Mouse (Mus musculus) limb, embryonic 13.5 days (tissue): ENCODE data around the gene Fndc3b. TPM values are rescaled to one million over a fixed set of nuclear protein-coding genes. Genes with fewer than 3 reads are reported as not detected.

ENCODE experiments used
- ATAC-seq: fragments of 200-750 bp; cut with Nextera tagmentation; 2 replicates; pipeline ENCODE4 v1.8.0; 2017; ENCODE audit warnings: low read depth, moderate number of reproducible peaks, moderate TSS enrichment; ENCODE audit not compliant: low FRiP score
- H3K27ac ChIP-seq: fragments of 300-500 bp; sonication (generic); 2 replicates; pipeline ENCODE4 v1.5.1; 2015; ENCODE audit warnings: inconsistent platforms, mild to moderate bottlenecking, moderate library complexity
- H3K27me3 ChIP-seq: fragments of 300-500 bp; sonication (generic); 2 replicates; pipeline ENCODE4 v1.6.1; 2015; ENCODE audit warnings: mild to moderate bottlenecking, inconsistent platforms
- H3K36me3 ChIP-seq: fragments of 300-500 bp; sonication (generic); 2 replicates; pipeline ENCODE4 v1.6.1; 2015; ENCODE audit warnings: inconsistent platforms, mild to moderate bottlenecking, moderate library complexity
- H3K4me1 ChIP-seq: fragments of 300-500 bp; sonication (generic); 2 replicates; pipeline ENCODE4 v1.6.1; 2015; ENCODE audit warnings: inconsistent platforms
- H3K4me2 ChIP-seq: fragments of 300-500 bp; sonication (generic); replicated peaks from 2 replicates; pipeline ENCODE4 v1.6.1; 2015; ENCODE audit warnings: inconsistent platforms, mild to moderate bottlenecking, moderate library complexity
- H3K4me3 ChIP-seq: fragments of 300-500 bp; sonication (generic); 2 replicates; pipeline ENCODE4 v1.5.1; 2015; ENCODE audit warnings: moderate library complexity, mild to moderate bottlenecking, inconsistent platforms
- H3K9ac ChIP-seq: fragments of 300-500 bp; sonication (generic); 2 replicates; pipeline ENCODE4 v1.6.1; 2015; ENCODE audit warnings: mild to moderate bottlenecking, inconsistent platforms
- H3K9me3 ChIP-seq: fragments of 300-500 bp; sonication (generic); 2 replicates; pipeline ENCODE4 v1.6.1; 2016; ENCODE audit warnings: inconsistent platforms
- WGBS: fragments of 180-500 bp; shearing (Covaris S2); methylation state at CpG from one replicate; pipeline ENCODE4 v1.1.7; 2015; 5-methylcytosine and 5-hydroxymethylcytosine counted together
- polyA plus RNA-seq: library from polyadenylated mRNA; unstranded; fragments of >200 nt; fragmentation: Nextera tagmentation; extraction: Ambion mirVana; gene quantifications from 2 replicates; pipeline ENCODE4 v1.2.1, GENCODE M21; 2015

Gene Fndc3b
- polyA plus RNA-seq, 1 experiment from 2014 or later, result 31.4 TPM

DNA sequence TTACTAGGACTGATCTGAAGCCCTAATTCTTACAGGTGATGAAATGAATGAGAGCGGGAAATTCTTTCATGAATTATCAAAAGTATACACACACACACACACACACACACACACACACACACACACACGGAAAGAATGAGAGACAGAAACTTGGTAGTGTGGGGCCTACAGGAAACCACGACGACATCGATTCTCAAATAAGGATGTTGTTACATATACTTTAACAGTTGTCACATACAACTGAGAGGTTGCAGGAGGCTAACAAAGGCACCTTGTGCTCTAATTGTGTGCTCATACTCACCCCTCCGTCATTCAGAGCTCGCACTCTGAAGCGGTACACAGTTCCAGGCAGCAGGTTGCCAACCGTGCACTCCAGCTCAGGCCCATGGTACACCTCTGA lies 252.7 kb downstream of the Fndc3b start:
- no peak overlapping the region for H3K4me2 ChIP-seq
- no peaks in the 10 kb centered on the region for H3K27me3 ChIP-seq
- H3K4me3 ChIP-seq, result no peak overlapping the region
- H3K9ac ChIP-seq, result no peak overlapping the region
- peaks cover 93% of the 10 kb centered on the region for H3K36me3 ChIP-seq
- WGBS, result 88% methylated on average over 9 of the region's 9 CpGs
- no peak for ATAC-seq
- no peaks in the 10 kb centered on the region for H3K9me3 ChIP-seq
- no peak overlapping the region for H3K27ac ChIP-seq
- H3K4me1 ChIP-seq, result no peaks in the 10 kb centered on the region

DNA sequence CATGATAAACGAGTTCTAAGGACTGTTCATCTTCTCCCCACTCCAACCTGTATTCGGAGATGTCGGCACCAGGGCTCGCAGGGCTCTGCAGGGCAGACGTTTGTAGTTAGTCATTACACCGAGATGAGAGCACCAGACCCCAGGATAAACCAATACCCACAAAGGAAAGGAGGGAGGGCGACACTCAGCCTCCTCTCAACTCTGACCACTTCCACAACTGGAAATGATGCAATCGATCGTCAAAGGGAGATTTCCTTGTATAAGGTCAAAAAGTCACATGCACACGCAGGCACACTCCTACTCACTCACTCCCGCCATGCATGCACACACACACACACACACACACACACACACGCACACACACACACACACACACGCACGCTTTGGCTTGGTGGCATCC lies 254.6 kb downstream of the Fndc3b start:
- Histone ChIP-seq H3K27me3 (no peaks in the 10 kb centered on the region), H3K27ac (no peak overlapping the region), H3K4me3 (no peak overlapping the region), H3K9ac (no peak overlapping the region), H3K4me2 (no peak overlapping the region), H3K36me3 (peaks cover 93% of the 10 kb centered on the region), H3K4me1 (no peaks in the 10 kb centered on the region), H3K9me3 (no peaks in the 10 kb centered on the region)
- 92% methylated on average over 14 of the region's 14 CpGs for WGBS
- ATAC-seq, result no peak

GRCm38 (mm10) chr3:27454402-27455195 lies 256.5 kb downstream of the Fndc3b start:
- no peaks in the 10 kb centered on the region for H3K27me3 ChIP-seq
- H3K4me2 ChIP-seq, result no peak overlapping the region
- no peak overlapping the region for H3K9ac ChIP-seq
- 92% methylated on average over 8 of the region's 8 CpGs for WGBS
- no peak overlapping the region for H3K27ac ChIP-seq
- H3K4me1 ChIP-seq, result no peaks in the 10 kb centered on the region
- H3K9me3 ChIP-seq, result no peaks in the 10 kb centered on the region
- no peak for ATAC-seq
- H3K4me3 ChIP-seq, result no peak overlapping the region
- peaks cover 97% of the 10 kb centered on the region for H3K36me3 ChIP-seq

- H3K36me3 ChIP-seq, result peaks cover 97% of the 10 kb centered on the region
- no peak overlapping the region for H3K4me3 ChIP-seq
- H3K9me3 ChIP-seq, result no peaks in the 10 kb centered on the region
- no peaks in the 10 kb centered on the region for H3K27me3 ChIP-seq
- WGBS, result 87% methylated on average over 13 of the region's 13 CpGs
- no peaks in the 10 kb centered on the region for H3K4me1 ChIP-seq
- no peak overlapping the region for H3K27ac ChIP-seq
- H3K4me2 ChIP-seq, result no peak overlapping the region
- no peak overlapping the region for H3K9ac ChIP-seq
- ATAC-seq, result no peak
These were observed 257.5 kb downstream of the Fndc3b start for GRCm38 (mm10) chr3:27453453-27454098.

GRCm38 (mm10) chr3:27449447-27449846 lies 261.7 kb downstream of the Fndc3b start:
- WGBS, result 89% methylated on average over 4 of the region's 4 CpGs
- no peaks in the 10 kb centered on the region for H3K9me3 ChIP-seq
- no peaks in the 10 kb centered on the region for H3K27me3 ChIP-seq
- H3K4me1 ChIP-seq, result no peaks in the 10 kb centered on the region
- H3K4me3 ChIP-seq, result no peak overlapping the region
- peaks cover 92% of the 10 kb centered on the region for H3K36me3 ChIP-seq
- no peak overlapping the region for H3K4me2 ChIP-seq
- no peak overlapping the region for H3K9ac ChIP-seq
- ATAC-seq, result no peak
- no peak overlapping the region for H3K27ac ChIP-seq

- ATAC-seq, result no peak
These were observed 262.7 kb downstream of the Fndc3b start for GRCm38 (mm10) chr3:27448367-27448766.

GRCm38 (mm10) chr3:27439704-27440103 lies 271.4 kb downstream of the Fndc3b start:
- no peak for ATAC-seq
- Histone ChIP-seq H3K36me3 (peaks cover 43% of the 10 kb centered on the region), H3K4me1 (peaks cover 11% of the 10 kb centered on the region), H3K4me2 (no peak overlapping the region), H3K27me3 (no peaks in the 10 kb centered on the region), H3K4me3 (no peak overlapping the region), H3K9me3 (no peaks in the 10 kb centered on the region), H3K27ac (no peak overlapping the region), H3K9ac (no peak overlapping the region)
- 87% methylated on average over 16 of the region's 16 CpGs for WGBS

More at GRCm38 (mm10) chr3:27448367-27448766, 262.7 kb downstream of the Fndc3b start:
- 89% methylated on average over 9 of the region's 9 CpGs for WGBS
- Histone ChIP-seq H3K9ac (no peak overlapping the region), H3K4me2 (no peak overlapping the region), H3K4me3 (no peak overlapping the region), H3K9me3 (no peaks in the 10 kb centered on the region), H3K36me3 (peaks cover 87% of the 10 kb centered on the region), H3K4me1 (no peaks in the 10 kb centered on the region), H3K27ac (no peak overlapping the region), H3K27me3 (no peaks in the 10 kb centered on the region)

- H3K9ac ChIP-seq, result no peak overlapping the region
- H3K9me3 ChIP-seq, result no peaks in the 10 kb centered on the region
- peak; percentile 46; the same call in 1 of the 2 replicates for ATAC-seq
- no peaks in the 10 kb centered on the region for H3K27me3 ChIP-seq
- no peak overlapping the region for H3K4me3 ChIP-seq
- H3K27ac ChIP-seq, result no peak overlapping the region
- peaks cover 57% of the 10 kb centered on the region for H3K36me3 ChIP-seq
- WGBS, result 38% methylated on average over 6 of the region's 6 CpGs
- no peak overlapping the region for H3K4me2 ChIP-seq
- H3K4me1 ChIP-seq, result peaks cover 15% of the 10 kb centered on the region
These were observed 275.9 kb downstream of the Fndc3b start for GRCm38 (mm10) chr3:27435096-27435620.

DNA sequence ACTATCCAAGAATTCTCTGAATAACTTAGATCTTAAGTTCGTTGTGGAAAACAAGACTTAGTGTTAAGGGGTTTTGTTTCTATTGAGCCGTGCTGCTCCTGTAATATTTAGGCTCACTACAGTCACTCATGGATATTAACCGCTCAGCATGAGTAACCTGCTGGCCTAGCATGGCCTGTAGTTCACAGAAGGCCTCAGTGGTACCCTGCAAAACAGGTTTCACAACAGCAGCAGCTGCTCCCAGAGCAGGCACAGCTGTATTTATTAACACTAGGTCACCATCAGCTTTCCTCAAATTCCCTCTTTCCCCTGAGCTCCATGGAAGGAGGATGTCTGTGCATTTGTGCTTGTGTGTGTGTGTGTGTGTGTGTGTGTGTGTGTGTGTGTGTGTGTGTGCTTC lies 278.1 kb downstream of the Fndc3b start:
- Histone ChIP-seq H3K4me3 (no peak overlapping the region), H3K4me2 (no peak overlapping the region), H3K27me3 (no peaks in the 10 kb centered on the region), H3K36me3 (peaks cover 55% of the 10 kb centered on the region), H3K27ac (no peak overlapping the region), H3K4me1 (peaks cover 15% of the 10 kb centered on the region), H3K9me3 (no peaks in the 10 kb centered on the region), H3K9ac (no peak overlapping the region)
- 80% methylated on average over 3 of the region's 3 CpGs for WGBS
- ATAC-seq, result no peak

GRCm38 (mm10) chr3:27430621-27431263 lies 280.4 kb downstream of the Fndc3b start:
- no peak overlapping the region for H3K27ac ChIP-seq
- H3K9ac ChIP-seq, result no peak overlapping the region
- no peaks in the 10 kb centered on the region for H3K9me3 ChIP-seq
- H3K4me3 ChIP-seq, result no peak overlapping the region
- no peak overlapping the region for H3K4me2 ChIP-seq
- no peak for ATAC-seq
- H3K36me3 ChIP-seq, result peaks cover 58% of the 10 kb centered on the region
- 72% methylated on average over 13 of the region's 13 CpGs for WGBS
- H3K4me1 ChIP-seq, result peaks cover 14% of the 10 kb centered on the region
- H3K27me3 ChIP-seq, result no peaks in the 10 kb centered on the region

GRCm38 (mm10) chr3:27427406-27427805 lies 283.7 kb downstream of the Fndc3b start:
- WGBS, result 82% methylated on average over 6 of the region's 6 CpGs
- H3K36me3 ChIP-seq, result peaks cover 78% of the 10 kb centered on the region
- no peaks in the 10 kb centered on the region for H3K4me1 ChIP-seq
- ATAC-seq, result no peak
- no peaks in the 10 kb centered on the region for H3K27me3 ChIP-seq
- H3K4me3 ChIP-seq, result no peak overlapping the region
- no peaks in the 10 kb centered on the region for H3K9me3 ChIP-seq
- H3K9ac ChIP-seq, result no peak overlapping the region
- H3K4me2 ChIP-seq, result no peak overlapping the region
- no peak overlapping the region for H3K27ac ChIP-seq

GRCm38 (mm10) chr3:27424049-27424667 lies 286.9 kb downstream of the Fndc3b start:
- no peak overlapping the region for H3K4me3 ChIP-seq
- H3K27me3 ChIP-seq, result no peaks in the 10 kb centered on the region
- peaks cover 75% of the 10 kb centered on the region for H3K36me3 ChIP-seq
- no peak overlapping the region for H3K4me2 ChIP-seq
- ATAC-seq, result no peak
- no peaks in the 10 kb centered on the region for H3K4me1 ChIP-seq
- H3K27ac ChIP-seq, result no peak overlapping the region
- no peaks in the 10 kb centered on the region for H3K9me3 ChIP-seq
- H3K9ac ChIP-seq, result no peak overlapping the region
- 88% methylated on average over 11 of the region's 11 CpGs for WGBS
